Mouse (Mus musculus) stomach, postnatal 0 days (tissue): ENCODE measurements at regions not wholly inside any gene's neighbourhood (a gene's known extent, or its start where the extent isn't known, plus 50 kb on each side); places are given as distances from the start of the nearest gene placed in this dataset.

Experiments used
- ATAC-seq: fragments of 200-750 bp; cut with Nextera tagmentation; 2 replicates; pipeline ENCODE4 v1.8.0; 2017; ENCODE audit not compliant: low FRiP score, low TSS enrichment
- DNase-seq: peaks from one replicate; pipeline ENCODE4 v3.0.0-alpha.2; 2016; ENCODE audit warnings: low spot score
- H3K27ac ChIP-seq: fragments of 300-500 bp; sonication (generic); replicated peaks from 2 replicates; pipeline ENCODE4 v1.5.1; 2014; ENCODE audit warnings: mild to moderate bottlenecking, control low read depth
- H3K27me3 ChIP-seq: fragments of 300-500 bp; sonication (generic); 2 replicates; pipeline ENCODE4 v1.6.1; 2014; ENCODE audit warnings: low read length; ENCODE audit not compliant: control insufficient read depth, insufficient read depth
- H3K36me3 ChIP-seq: fragments of 300-500 bp; sonication (generic); 2 replicates; pipeline ENCODE4 v1.6.1; 2014; ENCODE audit warnings: low read length, mixed read lengths; ENCODE audit not compliant: control insufficient read depth, insufficient read depth
- H3K4me1 ChIP-seq: fragments of 300-500 bp; sonication (generic); replicated peaks from 2 replicates; pipeline ENCODE4 v1.6.1; 2014; ENCODE audit warnings: antibody characterized with exemption; ENCODE audit not compliant: control insufficient read depth, insufficient read depth
- H3K4me2 ChIP-seq: fragments of 300-500 bp; sonication (generic); replicated peaks from 2 replicates; pipeline ENCODE4 v1.6.1; 2014; ENCODE audit warnings: low read depth, mild to moderate bottlenecking, control low read depth, moderate library complexity
- H3K4me3 ChIP-seq: fragments of 300-500 bp; sonication (generic); 2 replicates; pipeline ENCODE4 v1.5.1; 2014; ENCODE audit warnings: low read depth, low read length, control low read depth
- H3K9ac ChIP-seq: fragments of 300-500 bp; sonication (generic); 2 replicates; pipeline ENCODE4 v1.6.1; 2014; ENCODE audit warnings: mild to moderate bottlenecking, low read length, control low read depth, mixed read lengths
- H3K9me3 ChIP-seq: fragments of 300-500 bp; sonication (generic); 2 replicates; pipeline ENCODE4 v1.6.1; 2016; ENCODE audit warnings: low read length; ENCODE audit not compliant: control insufficient read depth
- CTCF ChIP-seq: IDR thresholded peaks from 2 replicates; pipeline ENCODE4 v1.5.1; 2016; ENCODE audit warnings: antibody characterized with exemption, low read depth, mild to moderate bottlenecking, moderate library complexity
- EP300 ChIP-seq: optimal IDR thresholded peaks from 2 replicates; pipeline ENCODE3; 2016; ENCODE audit warnings: antibody characterized with exemption
- WGBS: fragments of 180-500 bp; shearing (Covaris S2); extraction: QIAGEN DNeasy Blood & Tissue Kit; methylation state at CpG from one replicate; pipeline ENCODE4 v1.1.7; 2014; 5-methylcytosine and 5-hydroxymethylcytosine counted together

DNA sequence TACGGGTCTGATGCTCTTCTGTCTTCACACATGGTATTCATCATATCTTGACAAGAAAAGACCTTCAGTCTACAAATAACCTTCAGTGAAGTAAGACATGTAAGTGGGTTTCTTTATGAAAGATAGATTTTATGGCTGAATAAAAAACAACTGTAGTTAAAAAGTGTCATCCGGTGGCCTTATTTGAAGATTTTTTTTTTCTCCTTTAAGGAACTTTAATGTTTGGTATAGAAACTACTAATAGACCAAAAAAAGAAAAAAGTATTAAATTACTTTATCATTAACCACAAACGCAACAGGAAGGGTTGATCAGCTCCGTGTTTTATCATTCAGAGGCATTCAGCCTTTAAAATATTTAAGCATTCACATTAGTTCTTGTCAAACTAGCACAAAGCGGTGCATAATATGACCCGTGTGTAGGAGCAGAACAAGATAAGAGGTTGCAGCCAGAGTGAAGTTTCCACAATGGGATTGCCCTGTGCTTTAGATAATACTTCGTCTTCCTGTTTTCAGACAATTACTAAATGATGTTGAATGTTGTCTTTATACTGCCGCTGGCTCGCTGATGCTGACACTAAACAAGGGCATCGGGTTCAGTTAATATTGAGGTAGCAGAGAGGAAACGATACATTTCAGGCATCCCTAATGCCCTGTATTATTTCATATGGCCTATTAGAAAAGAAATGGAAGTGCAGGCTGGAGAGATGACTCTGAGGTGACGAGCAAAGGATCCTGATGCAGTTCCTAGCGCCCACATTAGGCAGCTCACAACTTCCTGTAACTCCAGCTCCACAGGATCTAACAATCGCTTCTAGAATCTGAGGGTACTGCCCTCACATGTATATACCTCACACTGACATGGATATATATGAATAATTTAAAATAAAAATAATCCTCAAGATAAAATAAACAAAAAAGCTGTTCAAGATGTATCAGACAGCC lies 244.8 kb downstream of the Rpl36a-ps1 start:
- TF ChIP-seq CTCF (no peak), EP300 (no peak)
- 65% methylated on average over 14 of the region's 14 CpGs for WGBS

DNA sequence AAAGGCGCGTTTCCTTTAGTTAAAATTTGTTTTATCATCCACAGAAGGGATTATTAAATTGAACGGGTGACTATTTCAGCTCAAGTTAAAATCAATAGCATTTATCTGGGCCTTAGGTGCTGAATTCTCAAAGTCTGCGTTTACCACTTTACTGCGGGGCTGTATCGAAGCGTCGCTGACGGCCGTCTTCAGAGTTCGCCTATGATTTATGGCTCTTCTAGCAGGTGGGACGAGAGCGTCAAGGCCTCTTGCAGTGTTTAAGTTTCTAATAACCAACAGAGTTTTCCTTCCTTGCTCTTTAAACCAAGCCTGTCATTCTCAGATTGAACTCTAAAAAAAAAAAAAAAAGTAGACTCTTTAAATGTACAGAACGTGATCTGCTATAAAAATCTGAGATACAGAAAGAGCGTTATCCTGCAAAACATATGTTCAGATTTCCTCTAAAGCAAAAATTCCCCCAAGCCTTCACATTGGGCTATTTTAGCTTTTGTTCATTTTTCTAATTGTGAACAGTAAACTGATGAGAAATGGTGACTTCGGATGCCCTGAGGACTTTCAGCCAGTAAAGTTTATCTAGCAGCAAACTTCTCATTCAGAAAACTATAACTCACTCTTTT lies 246.9 kb downstream of the Rpl36a-ps1 start:
- Histone ChIP-seq H3K4me3 (no peak overlapping the region), H3K4me2 (no peak overlapping the region), H3K27ac (no peak overlapping the region), H3K4me1 (no peaks in the 10 kb centered on the region), H3K9me3 (no peaks in the 10 kb centered on the region), H3K36me3 (no peaks in the 10 kb centered on the region), H3K27me3 (no peaks in the 10 kb centered on the region), H3K9ac (no peak overlapping the region)
- 42% methylated on average over 16 of the region's 16 CpGs for WGBS
- ATAC-seq: no peak
- no peak for DNase-seq
- TF ChIP-seq CTCF (no peak), EP300 (no peak)

More for the DNA sequence above, 244.8 kb downstream of the Rpl36a-ps1 start:
- no peak overlapping the region for H3K4me2 ChIP-seq
- H3K9ac ChIP-seq: no peak overlapping the region
- H3K4me1 ChIP-seq: no peaks in the 10 kb centered on the region
- no peak for DNase-seq
- H3K9me3 ChIP-seq: no peaks in the 10 kb centered on the region
- H3K27me3 ChIP-seq: no peaks in the 10 kb centered on the region
- no peak overlapping the region for H3K4me3 ChIP-seq
- no peaks in the 10 kb centered on the region for H3K36me3 ChIP-seq
- no peak overlapping the region for H3K27ac ChIP-seq
- ATAC-seq: no peak

DNA sequence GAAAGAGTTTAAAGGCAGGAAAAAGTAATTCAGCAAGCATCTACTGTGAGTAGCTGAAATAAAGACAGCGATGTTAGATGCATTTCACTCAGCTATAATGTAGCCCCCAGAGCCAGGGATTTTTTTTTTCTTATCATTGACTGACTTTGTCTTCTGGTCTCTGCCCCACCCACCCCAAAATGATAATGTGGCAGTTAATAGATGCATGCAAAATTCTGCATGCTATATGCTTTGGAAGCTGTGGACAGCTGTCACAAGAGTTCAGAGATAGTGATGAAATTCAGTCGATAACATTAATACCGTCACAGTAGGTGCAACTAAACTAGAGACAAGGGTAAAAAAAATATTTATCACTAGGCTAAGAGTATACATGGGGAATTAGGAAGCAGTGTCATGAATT lies 263.7 kb downstream of the Rpl36a-ps1 start:
- no peaks in the 10 kb centered on the region for H3K36me3 ChIP-seq
- H3K4me2 ChIP-seq: no peak overlapping the region
- WGBS: 87% methylated on average over 3 of the region's 3 CpGs
- ATAC-seq (no peak), DNase-seq (no peak)
- TF ChIP-seq EP300: no peak
- TF ChIP-seq CTCF: no peak
- no peaks in the 10 kb centered on the region for H3K9me3 ChIP-seq
- no peak overlapping the region for H3K9ac ChIP-seq
- no peaks in the 10 kb centered on the region for H3K27me3 ChIP-seq
- H3K27ac ChIP-seq: no peak overlapping the region
- H3K4me1 ChIP-seq: no peaks in the 10 kb centered on the region
- no peak overlapping the region for H3K4me3 ChIP-seq

DNA sequence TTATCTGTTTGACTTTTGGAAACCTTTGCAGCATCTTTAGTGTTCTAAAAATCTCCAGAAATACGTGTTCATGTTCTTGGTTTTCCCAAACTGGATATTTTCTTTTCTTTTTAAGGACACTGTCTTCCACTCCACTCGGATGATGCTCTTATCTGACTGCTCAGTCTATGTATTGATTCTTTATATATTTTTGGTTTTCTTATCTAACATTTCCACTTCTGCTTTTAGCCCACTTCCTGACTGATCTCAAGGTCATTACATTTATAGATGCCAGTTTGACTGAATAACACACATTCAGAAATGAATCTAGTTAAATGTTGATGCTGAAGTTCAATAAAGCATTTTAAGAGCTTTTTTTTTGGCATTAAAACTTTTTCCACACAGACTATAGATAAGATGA lies 265.3 kb downstream of the Rpl36a-ps1 start:
- no peak for TF ChIP-seq EP300
- TF ChIP-seq CTCF: no peak
- 63% methylated on average over 2 of the region's 2 CpGs for WGBS
- no peak overlapping the region for H3K4me2 ChIP-seq
- H3K4me1 ChIP-seq: no peaks in the 10 kb centered on the region
- no peak overlapping the region for H3K9ac ChIP-seq
- H3K27ac ChIP-seq: no peak overlapping the region
- DNase-seq (no peak), ATAC-seq (no peak)
- H3K27me3 ChIP-seq: no peaks in the 10 kb centered on the region
- no peaks in the 10 kb centered on the region for H3K9me3 ChIP-seq
- no peak overlapping the region for H3K4me3 ChIP-seq
- H3K36me3 ChIP-seq: no peaks in the 10 kb centered on the region

DNA sequence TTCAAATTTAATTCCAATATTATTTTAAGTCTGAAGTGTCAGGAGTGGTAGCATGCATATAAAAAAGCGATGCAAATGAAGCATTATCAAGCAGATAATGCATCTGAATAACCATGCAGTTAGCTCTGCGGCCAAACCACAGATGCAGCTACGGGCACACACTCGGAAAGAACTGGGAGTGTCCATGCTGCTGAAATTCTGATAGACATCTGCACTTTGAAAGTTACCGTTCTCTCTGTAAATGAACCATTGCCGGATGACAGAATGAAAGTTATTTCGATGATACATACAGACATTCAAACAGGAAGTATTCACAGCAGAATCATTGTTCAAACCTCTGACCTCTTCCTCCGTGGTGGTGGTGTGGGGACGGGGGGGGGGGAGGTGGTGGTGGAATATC lies 271.6 kb downstream of the Rpl36a-ps1 start:
- Histone ChIP-seq H3K4me3 (no peak overlapping the region), H3K9ac (no peak overlapping the region), H3K9me3 (no peaks in the 10 kb centered on the region), H3K4me2 (no peak overlapping the region), H3K36me3 (no peaks in the 10 kb centered on the region), H3K27ac (no peak overlapping the region), H3K27me3 (no peaks in the 10 kb centered on the region), H3K4me1 (no peaks in the 10 kb centered on the region)
- ATAC-seq (no peak), DNase-seq (no peak)
- WGBS: 62% methylated on average over 9 of the region's 9 CpGs
- TF ChIP-seq EP300: no peak
- no peak for TF ChIP-seq CTCF

DNA sequence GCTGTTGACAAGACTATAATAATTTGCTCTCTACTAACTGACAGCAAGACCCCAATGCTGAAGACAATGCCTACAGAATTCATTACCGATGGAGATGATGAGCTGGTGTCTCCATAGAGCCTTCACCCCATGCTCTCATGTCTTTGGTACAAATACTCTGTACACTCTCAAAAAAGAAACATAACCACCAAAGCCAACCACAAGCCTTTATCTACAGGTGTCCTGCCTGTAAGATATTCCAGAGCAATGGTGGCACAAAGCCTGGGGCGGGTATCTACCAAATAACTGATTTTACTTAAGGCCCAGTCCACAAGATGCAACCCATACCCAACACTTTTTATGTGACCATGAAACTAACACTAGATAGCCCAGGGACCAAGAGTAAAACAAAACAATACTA lies 273.1 kb downstream of the Rpl36a-ps1 start:
- no peaks in the 10 kb centered on the region for H3K4me1 ChIP-seq
- H3K9me3 ChIP-seq: no peaks in the 10 kb centered on the region
- H3K27me3 ChIP-seq: no peaks in the 10 kb centered on the region
- no peak for ATAC-seq
- no peak for DNase-seq
- no peaks in the 10 kb centered on the region for H3K36me3 ChIP-seq
- H3K27ac ChIP-seq: no peak overlapping the region
- no peak overlapping the region for H3K4me3 ChIP-seq
- no peak overlapping the region for H3K4me2 ChIP-seq
- WGBS: 98% methylated on average over 2 of the region's 2 CpGs
- TF ChIP-seq EP300 (no peak), CTCF (no peak)
- H3K9ac ChIP-seq: no peak overlapping the region
